Mouse (Mus musculus) mammary gland, adult 2 months (tissue): ENCODE results near the gene Dnajb1. TPM values are rescaled to one million over a fixed set of nuclear protein-coding genes. Genes with fewer than 3 reads are reported as not detected.

ENCODE experiments used
- polyA plus RNA-seq: library from polyadenylated mRNA; depleted of rRNA; stranded (reverse); fragments of >200 nt; gene quantifications from 2 replicates; pipeline ENCODE4 v1.2.3, GENCODE M21; 2012; ENCODE audit warnings: low replicate concordance; rRNA removed

Gene Dnajb1
- 28.9 and 29.1 TPM in 2 replicates for polyA plus RNA-seq

DNA sequence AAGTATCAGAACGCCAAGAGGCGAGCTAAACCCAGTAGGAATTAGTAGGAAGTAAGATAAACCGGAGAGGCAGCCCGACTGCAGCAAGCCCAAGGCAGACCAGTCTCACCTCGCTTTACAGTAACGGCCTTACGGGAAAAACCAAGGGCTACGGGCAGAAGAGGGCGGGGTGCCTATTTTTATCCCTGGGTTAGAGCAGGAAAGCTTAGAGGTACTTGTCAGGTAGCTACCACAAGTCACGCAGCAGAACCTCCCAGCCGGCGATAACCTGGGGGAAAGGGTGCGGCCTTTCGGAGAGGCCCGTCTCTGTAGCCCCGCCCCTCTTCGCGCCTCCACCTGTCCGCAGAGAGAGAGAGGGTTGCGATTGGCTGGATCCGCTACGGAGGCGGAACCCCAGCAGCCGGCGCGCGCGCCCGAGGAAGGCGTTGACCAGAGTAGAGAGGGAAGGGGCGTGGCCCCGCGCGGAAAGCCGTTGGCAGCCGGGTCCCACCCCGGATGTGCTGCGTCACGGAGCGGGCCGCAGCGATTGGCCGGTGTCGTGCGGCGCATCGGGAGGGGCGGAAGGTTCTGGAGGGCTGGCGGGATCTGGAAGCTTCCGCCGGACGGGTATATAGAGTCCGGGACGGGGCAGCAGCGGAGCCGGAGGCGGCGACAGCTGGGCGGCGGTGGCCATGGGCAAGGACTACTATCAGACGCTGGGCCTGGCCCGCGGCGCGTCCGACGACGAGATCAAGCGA, at the start of gene Dnajb1, which contains the start of gene Tecr:
TSS of gene Dnajb1 (plus strand) at position 533 of the 737 bp plus-strand sequence.
TSS of gene Tecr (minus strand) at position 311 of the 737 bp plus-strand sequence.

DNA sequence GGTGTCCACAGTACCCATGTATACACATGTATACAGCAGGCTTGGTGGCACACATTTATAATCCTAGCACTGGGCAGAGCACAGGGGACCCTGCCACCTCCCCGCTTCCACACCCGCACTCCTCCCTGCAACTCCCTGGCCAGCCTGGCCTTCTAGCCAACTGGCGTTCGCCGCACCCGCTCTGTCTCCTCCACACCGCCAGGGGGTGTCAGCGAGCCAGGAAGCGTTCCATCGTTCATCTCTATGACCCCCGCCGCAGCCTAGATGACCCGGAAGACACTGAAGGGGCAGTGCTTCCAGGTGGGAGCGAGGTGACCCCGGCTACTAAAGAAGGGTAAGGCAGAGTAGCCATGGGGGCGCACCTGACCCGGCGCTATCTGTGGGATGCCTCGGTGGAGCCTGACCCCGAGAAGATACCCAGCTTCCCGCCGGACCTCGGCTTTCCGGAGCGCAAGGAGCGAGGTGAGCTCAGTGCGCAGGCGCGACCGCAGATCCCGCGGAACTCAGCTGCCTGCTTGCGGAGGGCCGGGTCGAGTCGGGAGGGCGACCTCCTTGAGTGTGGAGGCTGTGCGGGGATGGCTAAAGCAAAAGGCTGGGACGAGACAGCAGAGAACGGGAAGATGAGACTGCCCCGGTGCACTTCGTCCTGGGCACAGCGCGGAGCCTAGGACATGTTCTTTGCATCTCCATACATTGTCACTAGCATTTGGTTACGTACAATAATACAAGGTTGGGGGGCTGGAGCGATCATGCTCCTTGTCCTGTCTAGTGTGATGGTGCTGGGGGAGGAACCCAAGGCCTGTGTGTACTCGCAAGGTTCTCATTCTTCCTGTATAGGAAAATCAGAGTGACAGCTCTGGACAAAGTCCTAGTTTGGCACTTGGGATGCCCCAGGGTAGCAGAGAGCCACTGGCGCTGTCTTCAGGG, 41.3 kb upstream of the Dnajb1 start, which contains the start of gene Ndufb7:
TSS of gene Ndufb7 (plus strand) at position 203 of the 927 bp plus-strand sequence.

DNA sequence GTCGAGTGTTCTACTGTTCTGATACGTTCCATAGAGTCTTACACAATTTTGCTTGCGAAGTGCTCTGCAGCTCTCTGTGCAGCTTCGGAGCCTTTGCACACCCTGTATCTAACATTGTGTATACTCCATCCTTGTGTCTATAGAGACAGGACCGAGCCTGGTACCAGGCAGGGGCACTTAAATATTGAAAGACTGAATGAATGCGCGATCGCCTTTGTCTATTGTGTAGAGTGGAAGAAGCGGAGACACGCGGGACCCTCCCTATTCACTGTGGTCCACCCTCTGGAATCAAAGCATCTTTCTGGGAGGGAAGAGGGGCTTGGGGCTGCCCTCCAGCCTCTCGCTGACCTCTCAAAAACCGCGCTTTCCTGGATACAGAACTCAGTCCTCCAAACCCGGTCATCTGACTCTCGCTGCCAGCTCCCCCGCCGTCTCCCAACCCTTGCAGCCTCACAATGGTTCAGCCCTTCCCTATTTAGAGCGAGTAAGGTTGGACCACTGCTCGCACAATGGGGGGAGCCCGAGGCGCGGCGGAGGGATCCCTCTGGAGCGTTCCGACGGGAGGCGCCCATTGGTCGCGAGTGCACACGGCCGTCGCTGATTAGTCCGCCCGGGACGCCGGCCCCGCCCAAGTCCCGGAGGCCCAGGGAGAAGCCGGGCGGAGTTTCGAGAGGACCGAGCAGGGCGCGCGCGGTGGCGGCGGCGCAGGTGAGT, 44.2 kb downstream of the Dnajb1 start, which contains the start of gene Gipc1:
TSS of gene Gipc1 (plus strand) at position 648 of the 714 bp plus-strand sequence.

Other genes starting within 250 kb of the Dnajb1 start
- gene Clgn, start 218.3 kb upstream of the Dnajb1 start, polyA plus RNA-seq = not detected in 2 replicates
- 2.9 and 8.0 TPM in 2 replicates for gene Scoc, start 149.8 kb upstream of the Dnajb1 start, polyA plus RNA-seq
- not detected in 2 replicates for gene Olfr370, start 72.4 kb upstream of the Dnajb1 start, polyA plus RNA-seq
- 442 and 514 TPM in 2 replicates for gene Ndufb7, start 41.5 kb upstream of the Dnajb1 start, polyA plus RNA-seq
- gene Tecr, start 222 bp upstream of the Dnajb1 start, polyA plus RNA-seq = 844 and 1,093 TPM in 2 replicates
- 35.8 and 60.6 TPM in 2 replicates for gene Gipc1, start 44.5 kb downstream of the Dnajb1 start, polyA plus RNA-seq
- 0.65 and 0.94 TPM in 2 replicates for gene Ptger1, start 58.5 kb downstream of the Dnajb1 start, polyA plus RNA-seq
- 135 and 174 TPM in 2 replicates for gene Pkn1, start 91.0 kb downstream of the Dnajb1 start, polyA plus RNA-seq
- gene Ddx39, start 107.0 kb downstream of the Dnajb1 start, polyA plus RNA-seq = 32.8 and 37.7 TPM in 2 replicates
- gene Adgre5, start 133.1 kb downstream of the Dnajb1 start, polyA plus RNA-seq = 100.0 and 123 TPM in 2 replicates